Mouse (Mus musculus): ENCODE measurements at regions not wholly inside any gene's neighbourhood (a gene's known extent, or its start where the extent isn't known, plus 50 kb on each side); places are given as distances from the start of the nearest gene placed in this dataset.

GRCm38 (mm10) chr9:25374161-25374560 lies 107.2 kb upstream of the Eepd1 start:
- H3K9ac ChIP-seq = no peak overlapping the region
- WGBS (ENCODE audit: insufficient replicate concordance) = 70% methylated on average over 3 of the region's 3 CpGs
- ATAC-seq = no peak
- no peaks in the 10 kb centered on the region for H3K9me3 ChIP-seq (replicated peaks)
- H3K4me2 ChIP-seq = no peak overlapping the region
- H3K4me1 ChIP-seq = no peaks in the 10 kb centered on the region
- H3K27ac ChIP-seq = no peak overlapping the region
- no peaks in the 10 kb centered on the region for H3K36me3 ChIP-seq
- H3K4me3 ChIP-seq = no peak overlapping the region
- no peaks in the 10 kb centered on the region for H3K27me3 ChIP-seq (replicated peaks)

- H3K9ac ChIP-seq = no peak overlapping the region
- H3K27ac ChIP-seq = no peak overlapping the region
- H3K9me3 ChIP-seq (replicated peaks) = no peaks in the 10 kb centered on the region
- no peak overlapping the region for H3K4me2 ChIP-seq
- no peak overlapping the region for H3K4me3 ChIP-seq
- no peaks in the 10 kb centered on the region for H3K4me1 ChIP-seq
- no peak for ATAC-seq
- no peaks in the 10 kb centered on the region for H3K27me3 ChIP-seq (replicated peaks)
- WGBS (ENCODE audit: insufficient replicate concordance) = 31% methylated on average over 1 of the region's 1 CpGs
- H3K36me3 ChIP-seq = no peaks in the 10 kb centered on the region
Measured at GRCm38 (mm10) chr9:25376209-25376608, 105.1 kb upstream of the Eepd1 start.

GRCm38 (mm10) chr9:25377771-25378747 lies 103.3 kb upstream of the Eepd1 start:
- WGBS (ENCODE audit: insufficient replicate concordance) = 49% methylated on average over 12 of the region's 12 CpGs
- Histone ChIP-seq H3K4me2 (no peak overlapping the region), H3K4me3 (no peak overlapping the region), H3K27me3 (replicated peaks) (no peaks in the 10 kb centered on the region), H3K9me3 (replicated peaks) (no peaks in the 10 kb centered on the region), H3K9ac (no peak overlapping the region), H3K27ac (no peak overlapping the region), H3K4me1 (no peaks in the 10 kb centered on the region), H3K36me3 (no peaks in the 10 kb centered on the region)
- ATAC-seq = no peak

GRCm38 (mm10) chr9:25385333-25385732 lies 96.0 kb upstream of the Eepd1 start:
- no peak for ATAC-seq
- no peak overlapping the region for H3K27ac ChIP-seq
- H3K4me1 ChIP-seq = no peaks in the 10 kb centered on the region
- H3K4me3 ChIP-seq = no peak overlapping the region
- H3K9ac ChIP-seq = no peak overlapping the region
- no peak overlapping the region for H3K4me2 ChIP-seq
- no peaks in the 10 kb centered on the region for H3K36me3 ChIP-seq
- H3K27me3 ChIP-seq (replicated peaks) = no peaks in the 10 kb centered on the region
- H3K9me3 ChIP-seq (replicated peaks) = no peaks in the 10 kb centered on the region

GRCm38 (mm10) chr9:25387876-25388650 lies 93.3 kb upstream of the Eepd1 start:
- no peaks in the 10 kb centered on the region for H3K36me3 ChIP-seq
- H3K27me3 ChIP-seq (replicated peaks) = no peaks in the 10 kb centered on the region
- H3K4me3 ChIP-seq = no peak overlapping the region
- H3K4me2 ChIP-seq = no peak overlapping the region
- no peak overlapping the region for H3K9ac ChIP-seq
- no peak for ATAC-seq
- no peak overlapping the region for H3K27ac ChIP-seq
- H3K9me3 ChIP-seq (replicated peaks) = no peaks in the 10 kb centered on the region
- H3K4me1 ChIP-seq = no peaks in the 10 kb centered on the region
- 52% methylated on average over 4 of the region's 4 CpGs for WGBS (ENCODE audit: insufficient replicate concordance)

- Histone ChIP-seq H3K4me2 (no peak overlapping the region), H3K9ac (no peak overlapping the region), H3K27me3 (replicated peaks) (no peaks in the 10 kb centered on the region), H3K36me3 (no peaks in the 10 kb centered on the region), H3K4me1 (no peaks in the 10 kb centered on the region), H3K27ac (no peak overlapping the region), H3K4me3 (no peak overlapping the region), H3K9me3 (replicated peaks) (no peaks in the 10 kb centered on the region)
- WGBS (ENCODE audit: insufficient replicate concordance) = 62% methylated on average over 3 of the region's 3 CpGs
- no peak for ATAC-seq
Measured at GRCm38 (mm10) chr9:25389351-25389750, 92.0 kb upstream of the Eepd1 start.

GRCm38 (mm10) chr9:25400647-25401335 lies 80.6 kb upstream of the Eepd1 start:
- 33% methylated on average over 9 of the region's 9 CpGs for WGBS (ENCODE audit: insufficient replicate concordance)
- Histone ChIP-seq H3K27ac (no peak overlapping the region), H3K4me1 (no peaks in the 10 kb centered on the region), H3K9ac (no peak overlapping the region), H3K9me3 (replicated peaks) (no peaks in the 10 kb centered on the region), H3K27me3 (replicated peaks) (no peaks in the 10 kb centered on the region), H3K4me2 (0 out of 2 replicates have a peak overlapping the region, but pooled peaks have one; percentile 6), H3K4me3 (no peak overlapping the region), H3K36me3 (no peaks in the 10 kb centered on the region)
- peak; percentile 65 for ATAC-seq

GRCm38 (mm10) chr9:25405848-25406247 lies 75.5 kb upstream of the Eepd1 start:
- ATAC-seq = no peak
- 79% methylated on average over 4 of the region's 4 CpGs for WGBS (ENCODE audit: insufficient replicate concordance)
- Histone ChIP-seq H3K27me3 (replicated peaks) (no peaks in the 10 kb centered on the region), H3K4me2 (no peak overlapping the region), H3K36me3 (no peaks in the 10 kb centered on the region), H3K9ac (no peak overlapping the region), H3K4me1 (no peaks in the 10 kb centered on the region), H3K27ac (no peak overlapping the region), H3K4me3 (no peak overlapping the region), H3K9me3 (replicated peaks) (no peaks in the 10 kb centered on the region)

- 68% methylated on average over 3 of the region's 3 CpGs for WGBS (ENCODE audit: insufficient replicate concordance)
- H3K36me3 ChIP-seq = no peaks in the 10 kb centered on the region
- H3K9ac ChIP-seq = no peak overlapping the region
- H3K4me2 ChIP-seq = no peak overlapping the region
- no peak for ATAC-seq
- no peak overlapping the region for H3K4me3 ChIP-seq
- H3K9me3 ChIP-seq (replicated peaks) = no peaks in the 10 kb centered on the region
- H3K27ac ChIP-seq = no peak overlapping the region
- H3K27me3 ChIP-seq (replicated peaks) = no peaks in the 10 kb centered on the region
- no peaks in the 10 kb centered on the region for H3K4me1 ChIP-seq
Measured at GRCm38 (mm10) chr9:25408518-25408917, 72.8 kb upstream of the Eepd1 start.

- Histone ChIP-seq H3K9ac (no peak overlapping the region), H3K4me3 (no peak overlapping the region)
Measured at GRCm38 (mm10) chr9:25409729-25410128, 71.6 kb upstream of the Eepd1 start.

GRCm38 (mm10) chr9:25413873-25414272 lies 67.5 kb upstream of the Eepd1 start:
- H3K36me3 ChIP-seq = no peaks in the 10 kb centered on the region
- WGBS (ENCODE audit: insufficient replicate concordance) = 59% methylated on average over 3 of the region's 3 CpGs
- H3K4me1 ChIP-seq = no peaks in the 10 kb centered on the region
- no peak overlapping the region for H3K27ac ChIP-seq
- no peak overlapping the region for H3K4me3 ChIP-seq
- no peaks in the 10 kb centered on the region for H3K9me3 ChIP-seq (replicated peaks)
- no peak overlapping the region for H3K4me2 ChIP-seq
- no peaks in the 10 kb centered on the region for H3K27me3 ChIP-seq (replicated peaks)
- H3K9ac ChIP-seq = no peak overlapping the region
- ATAC-seq = no peak

More at GRCm38 (mm10) chr9:25409729-25410128, 71.6 kb upstream of the Eepd1 start:
- H3K27ac ChIP-seq = no peak overlapping the region
- 55% methylated on average over 5 of the region's 5 CpGs for whole genome bisulfite sequencing (ENCODE audit: insufficient replicate concordance)
- ATAC-seq = no peak
- H3K36me3 ChIP-seq = no peaks in the 10 kb centered on the region
- H3K27me3 ChIP-seq (replicated peaks) = no peaks in the 10 kb centered on the region
- H3K4me1 ChIP-seq = no peaks in the 10 kb centered on the region
- no peak overlapping the region for H3K4me2 ChIP-seq
- H3K9me3 ChIP-seq (replicated peaks) = no peaks in the 10 kb centered on the region

GRCm38 (mm10) chr9:25414315-25414714 lies 67.0 kb upstream of the Eepd1 start:
- Histone ChIP-seq H3K4me3 (no peak overlapping the region), H3K27ac (no peak overlapping the region), H3K27me3 (replicated peaks) (no peaks in the 10 kb centered on the region), H3K9me3 (replicated peaks) (no peaks in the 10 kb centered on the region), H3K4me1 (no peaks in the 10 kb centered on the region), H3K4me2 (no peak overlapping the region), H3K9ac (no peak overlapping the region), H3K36me3 (no peaks in the 10 kb centered on the region)
- WGBS (ENCODE audit: insufficient replicate concordance) = 54% methylated on average over 2 of the region's 2 CpGs
- ATAC-seq = no peak
